Mouse (Mus musculus) erythroblast, embryonic 14.5 days (primary cell): Measurements from ENCODE around the gene Fxyd5.

Source experiments
- GATA1 ChIP-seq: IDR thresholded peaks from 2 replicates; pipeline ENCODE4 v1.6.1; 2012; ENCODE audit warnings: low read length, inconsistent platforms, mixed read lengths
- TAL1 ChIP-seq: IDR thresholded peaks from 3 replicates; pipeline ENCODE4 v1.6.1; 2012; ENCODE audit warnings: low read length, inconsistent platforms, mixed read lengths

GRCm38 (mm10) chr7:31082831-31083588, 40.7 kb upstream of the Fxyd5 start:
- TF ChIP-seq TAL1 (no peak), GATA1 (no peak)
